Mouse (Mus musculus): ENCODE measurements at regions not wholly inside any gene's neighbourhood (a gene's known extent, or its start where the extent isn't known, plus 50 kb on each side); places are given as distances from the start of the nearest gene placed in this dataset.

- Histone ChIP-seq H3K36me3 (ENCODE audit: control insufficient read depth, insufficient read depth) (no peaks in the 10 kb centered on the region), H3ac (ENCODE audit: control insufficient read depth, insufficient read length, low read depth) (no peak overlapping the region), H3K79me3 (ENCODE audit: low read depth) (no peaks in the 10 kb centered on the region), H3K79me2 (ENCODE audit: control insufficient read depth, insufficient read depth) (no peaks in the 10 kb centered on the region), H3K27me3 (ENCODE audit: control insufficient read depth, insufficient read depth, insufficient read length) (no peaks in the 10 kb centered on the region), H3K4me3 (ENCODE audit: insufficient read depth, poor library complexity, severe bottlenecking) (no peak overlapping the region)
- no peak for TF ChIP-seq MAX (IDR thresholded peaks at IDR 0.05)
- no peak for TF ChIP-seq MYOD1 (IDR thresholded peaks at IDR 0.05; ENCODE audit: control insufficient read depth, insufficient read length, low read depth)
- TF ChIP-seq CEBPB (IDR thresholded peaks at IDR 0.05; ENCODE audit: low read depth) = no peak
- TF ChIP-seq FOSL1 (IDR thresholded peaks at IDR 0.05; ENCODE audit: insufficient read depth, low read length, poor library complexity, severe bottlenecking) = no peak
- TF ChIP-seq CTCF (IDR thresholded peaks at IDR 0.05; ENCODE audit: control insufficient read depth, insufficient read depth, insufficient read length) = no peak
- no peak for TF ChIP-seq USF1 (IDR thresholded peaks at IDR 0.05; ENCODE audit: low read depth)
- no peak for TF ChIP-seq MYOG (IDR thresholded peaks at IDR 0.05; ENCODE audit: control insufficient read depth, extremely low read depth, insufficient read length)
Measured at GRCm38 (mm10) chr12:77997916-77998315, 196.1 kb upstream of the Gm6657 start.

- no peaks in the 10 kb centered on the region for H3K79me2 ChIP-seq (ENCODE audit: control insufficient read depth, insufficient read depth)
- H3K36me3 ChIP-seq (ENCODE audit: control insufficient read depth, insufficient read depth) = no peaks in the 10 kb centered on the region
- TF ChIP-seq MAX (IDR thresholded peaks at IDR 0.05) (no peak), FOSL1 (IDR thresholded peaks at IDR 0.05; ENCODE audit: insufficient read depth, low read length, poor library complexity, severe bottlenecking) (no peak), CEBPB (IDR thresholded peaks at IDR 0.05; ENCODE audit: low read depth) (no peak), USF1 (IDR thresholded peaks at IDR 0.05; ENCODE audit: low read depth) (no peak), MYOG (IDR thresholded peaks at IDR 0.05; ENCODE audit: control insufficient read depth, extremely low read depth, insufficient read length) (no peak), CTCF (IDR thresholded peaks at IDR 0.05; ENCODE audit: control insufficient read depth, insufficient read depth, insufficient read length) (no peak), MYOD1 (IDR thresholded peaks at IDR 0.05; ENCODE audit: control insufficient read depth, insufficient read length, low read depth) (no peak)
- no peaks in the 10 kb centered on the region for H3K27me3 ChIP-seq (ENCODE audit: control insufficient read depth, insufficient read depth, insufficient read length)
- H3K4me3 ChIP-seq (ENCODE audit: insufficient read depth, poor library complexity, severe bottlenecking) = no peak overlapping the region
- no peaks in the 10 kb centered on the region for H3K79me3 ChIP-seq (ENCODE audit: low read depth)
- no peak overlapping the region for H3ac ChIP-seq (ENCODE audit: control insufficient read depth, insufficient read length, low read depth)
Measured at GRCm38 (mm10) chr12:78000401-78000800, 193.6 kb upstream of the Gm6657 start.

GRCm38 (mm10) chr12:78001846-78002245, 192.2 kb upstream of the Gm6657 start:
- Histone ChIP-seq H3K79me3 (ENCODE audit: low read depth) (no peaks in the 10 kb centered on the region), H3K4me3 (ENCODE audit: insufficient read depth, poor library complexity, severe bottlenecking) (no peak overlapping the region)
- TF ChIP-seq USF1 (IDR thresholded peaks at IDR 0.05; ENCODE audit: low read depth) = no peak
- no peak for TF ChIP-seq FOSL1 (IDR thresholded peaks at IDR 0.05; ENCODE audit: insufficient read depth, low read length, poor library complexity, severe bottlenecking)
- TF ChIP-seq CTCF (IDR thresholded peaks at IDR 0.05; ENCODE audit: control insufficient read depth, insufficient read depth, insufficient read length) = no peak
- TF ChIP-seq MAX (IDR thresholded peaks at IDR 0.05) = no peak
- TF ChIP-seq MYOD1 (IDR thresholded peaks at IDR 0.05; ENCODE audit: control insufficient read depth, insufficient read length, low read depth) = no peak
- no peak for TF ChIP-seq CEBPB (IDR thresholded peaks at IDR 0.05; ENCODE audit: low read depth)
- TF ChIP-seq MYOG (IDR thresholded peaks at IDR 0.05; ENCODE audit: control insufficient read depth, extremely low read depth, insufficient read length) = no peak

GRCm38 (mm10) chr12:78033766-78034165, 160.3 kb upstream of the Gm6657 start:
- Histone ChIP-seq H3K36me3 (ENCODE audit: control insufficient read depth, insufficient read depth) (no peaks in the 10 kb centered on the region), H3K79me3 (ENCODE audit: low read depth) (no peaks in the 10 kb centered on the region), H3K27me3 (ENCODE audit: control insufficient read depth, insufficient read depth, insufficient read length) (no peaks in the 10 kb centered on the region), H3K79me2 (ENCODE audit: control insufficient read depth, insufficient read depth) (no peaks in the 10 kb centered on the region), H3ac (ENCODE audit: control insufficient read depth, insufficient read length, low read depth) (no peak overlapping the region), H3K4me3 (ENCODE audit: insufficient read depth, poor library complexity, severe bottlenecking) (no peak overlapping the region)
- TF ChIP-seq MAX (IDR thresholded peaks at IDR 0.05) (no peak), USF1 (IDR thresholded peaks at IDR 0.05; ENCODE audit: low read depth) (no peak), MYOG (IDR thresholded peaks at IDR 0.05; ENCODE audit: control insufficient read depth, extremely low read depth, insufficient read length) (no peak), MYOD1 (IDR thresholded peaks at IDR 0.05; ENCODE audit: control insufficient read depth, insufficient read length, low read depth) (no peak), CTCF (IDR thresholded peaks at IDR 0.05; ENCODE audit: control insufficient read depth, insufficient read depth, insufficient read length) (no peak), FOSL1 (IDR thresholded peaks at IDR 0.05; ENCODE audit: insufficient read depth, low read length, poor library complexity, severe bottlenecking) (no peak), CEBPB (IDR thresholded peaks at IDR 0.05; ENCODE audit: low read depth) (no peak)

More at GRCm38 (mm10) chr12:78001846-78002245, 192.2 kb upstream of the Gm6657 start:
- Histone ChIP-seq H3K27me3 (ENCODE audit: control insufficient read depth, insufficient read depth, insufficient read length) (no peaks in the 10 kb centered on the region), H3K36me3 (ENCODE audit: control insufficient read depth, insufficient read depth) (no peaks in the 10 kb centered on the region), H3K79me2 (ENCODE audit: control insufficient read depth, insufficient read depth) (no peaks in the 10 kb centered on the region), H3ac (ENCODE audit: control insufficient read depth, insufficient read length, low read depth) (no peak overlapping the region)

GRCm38 (mm10) chr12:78046582-78046981, 147.5 kb upstream of the Gm6657 start:
- Histone ChIP-seq H3ac (ENCODE audit: control insufficient read depth, insufficient read length, low read depth) (no peak overlapping the region), H3K79me2 (ENCODE audit: control insufficient read depth, insufficient read depth) (no peaks in the 10 kb centered on the region), H3K27me3 (ENCODE audit: control insufficient read depth, insufficient read depth, insufficient read length) (no peaks in the 10 kb centered on the region), H3K79me3 (ENCODE audit: low read depth) (no peaks in the 10 kb centered on the region), H3K36me3 (ENCODE audit: control insufficient read depth, insufficient read depth) (no peaks in the 10 kb centered on the region), H3K4me3 (ENCODE audit: insufficient read depth, poor library complexity, severe bottlenecking) (no peak overlapping the region)
- TF ChIP-seq FOSL1 (IDR thresholded peaks at IDR 0.05; ENCODE audit: insufficient read depth, low read length, poor library complexity, severe bottlenecking) (no peak), MYOD1 (IDR thresholded peaks at IDR 0.05; ENCODE audit: control insufficient read depth, insufficient read length, low read depth) (no peak), CEBPB (IDR thresholded peaks at IDR 0.05; ENCODE audit: low read depth) (no peak), USF1 (IDR thresholded peaks at IDR 0.05; ENCODE audit: low read depth) (no peak), MAX (IDR thresholded peaks at IDR 0.05) (no peak), MYOG (IDR thresholded peaks at IDR 0.05; ENCODE audit: control insufficient read depth, extremely low read depth, insufficient read length) (no peak), CTCF (IDR thresholded peaks at IDR 0.05; ENCODE audit: control insufficient read depth, insufficient read depth, insufficient read length) (no peak)

- H3K36me3 ChIP-seq (ENCODE audit: control insufficient read depth, insufficient read depth) = no peaks in the 10 kb centered on the region
- no peak overlapping the region for H3ac ChIP-seq (ENCODE audit: control insufficient read depth, insufficient read length, low read depth)
- H3K4me3 ChIP-seq (ENCODE audit: insufficient read depth, poor library complexity, severe bottlenecking) = no peak overlapping the region
- H3K27me3 ChIP-seq (ENCODE audit: control insufficient read depth, insufficient read depth, insufficient read length) = no peaks in the 10 kb centered on the region
- TF ChIP-seq MAX (IDR thresholded peaks at IDR 0.05) = no peak
- peak; percentile 32 for TF ChIP-seq CTCF (IDR thresholded peaks at IDR 0.05; ENCODE audit: control insufficient read depth, insufficient read depth, insufficient read length)
- H3K79me2 ChIP-seq (ENCODE audit: control insufficient read depth, insufficient read depth) = no peaks in the 10 kb centered on the region
- no peaks in the 10 kb centered on the region for H3K79me3 ChIP-seq (ENCODE audit: low read depth)
Measured at GRCm38 (mm10) chr12:78055956-78056355, 138.1 kb upstream of the Gm6657 start.
